Mouse (Mus musculus) cerebellum, adult 2 months (tissue): ENCODE measurements around the gene Nfic.

Experiments used
- CTCF ChIP-seq: fragments of 200-500 bp; IDR thresholded peaks from 2 replicates; pipeline ENCODE4 v1.5.1; 2011; ENCODE audit warnings: low read depth, mild to moderate bottlenecking, control low read depth, low read length, moderate library complexity, borderline replicate concordance; ENCODE audit not compliant: insufficient read depth
- POLR2A ChIP-seq: fragments of 200-500 bp; IDR thresholded peaks from 2 replicates; pipeline ENCODE4 v1.6.1; 2011; ENCODE audit warnings: low read length, control low read depth, borderline replicate concordance; ENCODE audit not compliant: insufficient read depth

DNA sequence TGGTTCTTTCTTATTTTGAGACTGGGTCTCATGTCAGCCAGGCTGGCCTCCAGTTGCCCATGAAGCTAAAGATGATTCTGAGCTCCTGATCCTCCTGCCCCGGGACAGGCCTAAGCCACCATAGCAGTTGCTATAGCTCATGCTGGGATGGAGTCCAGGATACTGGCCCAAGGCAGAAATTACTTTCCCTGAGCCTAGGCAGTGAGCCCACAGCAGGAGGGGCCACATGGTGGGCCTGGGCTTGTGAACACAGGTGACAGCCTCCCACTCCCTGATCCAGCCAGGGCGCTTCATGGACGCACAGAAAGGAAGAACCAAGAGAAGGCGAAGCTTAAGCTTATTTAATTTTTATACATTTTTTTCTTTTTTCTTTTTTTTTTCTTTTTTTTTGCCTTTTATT, 59.6 kb downstream of the Nfic start:
- TF ChIP-seq CTCF, result no peak
- TF ChIP-seq POLR2A, result no peak
